Mouse (Mus musculus) gastrocnemius, adult 8-10 months (tissue): ENCODE results near the gene Cdc5l. TPM values are rescaled to one million over a fixed set of nuclear protein-coding genes. Genes with fewer than 3 reads are reported as not detected.
"Not testable (repeated sequence)": the region's sequence is repeated elsewhere in the genome, so short reads cannot be mapped to it uniquely, and the experiment has no call there.

ENCODE experiments used
- DNase-seq, 2 experiments: peaks; one replicate each; pipeline ENCODE4 v3.0.0; 2022; ENCODE audit warnings: low spot score in 2 of 2
- total RNA-seq, 4 experiments: library from RNA; stranded (reverse); gene quantifications; 2 replicates each; pipeline ENCODE4 v1.2.4; 2022

Cdc5l gene
- total RNA-seq, 4 experiments from 2014 or later, result 31.4 to 38.9 (median 37.5) TPM

- DNase-seq, result no peak
Observed at GRCm38 (mm10) chr17:45445923-45446322, 12.4 kb upstream of the Cdc5l start.

DNA sequence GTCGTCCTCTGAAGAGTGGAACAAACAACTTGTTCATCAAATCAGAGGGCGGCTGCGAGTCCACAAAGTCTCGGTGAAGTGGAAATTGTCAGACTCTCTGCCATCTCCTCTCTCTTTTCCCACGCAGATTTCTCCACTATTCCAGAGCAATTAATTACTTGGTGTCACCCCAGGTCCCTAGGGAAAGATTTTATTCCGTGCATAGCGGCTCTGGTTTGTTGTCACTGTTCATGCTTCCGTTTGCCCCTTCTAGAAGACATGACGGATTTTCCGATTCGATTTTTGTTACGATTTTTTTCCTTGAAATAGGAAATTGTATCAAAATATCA is 689 bp upstream of the Cdc5l start:
- no peak for DNase-seq

DNA sequence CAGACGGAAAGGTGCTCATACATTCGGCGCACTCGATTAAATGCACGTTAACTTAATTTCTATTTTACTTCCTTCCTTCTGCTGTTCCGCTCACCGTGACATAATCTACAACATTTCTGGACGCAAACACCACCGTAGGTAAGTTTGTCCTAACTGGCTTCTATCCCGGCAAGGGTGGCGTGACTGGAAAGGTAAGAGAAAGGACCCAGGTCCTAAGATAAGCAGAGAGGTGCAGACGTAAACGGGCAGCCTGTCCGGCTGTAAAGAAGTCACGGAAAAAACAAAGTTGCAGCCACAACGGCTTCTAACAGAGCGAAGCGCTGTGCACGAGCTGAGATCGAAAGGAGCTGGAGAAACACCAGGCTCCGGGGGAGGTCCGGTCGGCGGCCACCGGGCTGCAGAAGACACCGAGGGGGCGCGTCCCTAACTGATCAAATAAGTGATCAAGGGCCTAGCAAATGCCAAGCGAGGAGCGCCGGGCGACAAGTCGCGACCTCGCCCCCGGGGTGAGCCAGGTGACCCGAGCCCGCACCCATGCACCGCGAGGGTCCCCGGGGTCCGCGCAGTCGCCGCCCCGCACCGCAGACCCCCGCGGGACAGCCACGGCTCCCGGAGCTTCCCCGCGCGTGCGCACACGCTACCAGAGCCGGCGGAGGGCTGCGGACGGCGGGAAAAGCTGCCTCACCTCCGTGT is 685 bp downstream of the Cdc5l start:
- peak in 1 of 2 experiments; percentile 40 for DNase-seq

GRCm38 (mm10) chr17:45432007-45432406 is 1.5 kb downstream of the Cdc5l start:
- DNase-seq, result no peak

DNA sequence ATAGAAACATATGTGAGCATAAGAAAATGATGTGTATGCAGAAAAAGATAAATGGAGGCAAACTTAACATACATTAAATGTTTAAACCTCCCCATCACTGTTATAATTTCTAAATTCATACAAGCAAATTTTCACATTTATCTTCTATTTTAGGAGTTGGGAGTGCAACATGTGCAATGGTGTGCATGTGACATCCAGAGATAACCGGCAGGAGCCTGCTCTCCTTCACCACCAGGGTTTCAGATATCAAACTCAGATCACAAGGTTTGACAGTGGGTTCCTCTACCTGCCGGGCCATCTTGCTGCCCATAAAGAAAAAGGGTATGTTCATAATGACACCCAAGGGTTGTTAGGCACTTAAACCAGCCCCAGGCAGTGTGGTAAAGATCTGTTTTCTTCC is 16.1 kb downstream of the Cdc5l start:
- DNase-seq, result no peak

DNA sequence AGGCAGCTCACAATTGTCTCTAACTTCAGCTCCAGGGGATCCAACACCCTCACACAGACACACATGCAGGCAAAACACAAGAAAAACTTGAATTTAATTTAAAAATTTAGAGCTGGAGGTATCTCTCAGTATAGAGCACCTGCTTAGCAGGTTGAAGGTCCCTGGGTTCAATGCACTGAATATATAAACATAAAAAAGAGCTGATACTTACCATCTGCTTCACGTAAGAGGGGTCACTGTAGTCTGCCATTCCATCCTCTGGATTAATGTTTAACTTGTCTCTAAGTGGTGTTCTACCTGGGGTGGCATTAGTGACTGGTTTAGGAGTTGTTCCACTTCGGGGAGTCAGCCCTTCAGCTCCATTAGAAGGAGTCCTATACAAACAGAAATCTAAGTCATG is 21.9 kb downstream of the Cdc5l start:
- DNase-seq, result not testable (repeated sequence)

- no peak for DNase-seq
Observed at GRCm38 (mm10) chr17:45408719-45409118, 24.8 kb downstream of the Cdc5l start.

- no peak for DNase-seq
Observed at GRCm38 (mm10) chr17:45406281-45406680, 27.3 kb downstream of the Cdc5l start.

DNA sequence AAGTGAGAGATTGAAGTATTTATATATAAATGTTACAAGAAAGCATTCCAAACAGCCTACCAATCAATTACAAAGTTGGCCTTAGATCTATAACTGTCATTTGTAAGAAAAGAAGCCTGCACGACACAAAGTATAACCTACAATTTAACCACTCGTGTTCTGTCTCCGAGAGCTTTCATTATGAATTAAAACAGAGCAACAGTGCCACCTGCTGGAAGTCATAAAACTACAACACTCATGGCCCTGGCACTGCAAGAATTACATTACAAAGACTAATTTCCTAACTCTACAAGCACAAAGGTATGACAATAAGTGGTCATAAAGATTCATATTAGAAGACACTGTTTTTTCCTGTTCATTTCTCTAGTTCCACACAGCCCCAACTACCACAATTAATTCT is 30.3 kb downstream of the Cdc5l start:
- DNase-seq, result no peak

DNA sequence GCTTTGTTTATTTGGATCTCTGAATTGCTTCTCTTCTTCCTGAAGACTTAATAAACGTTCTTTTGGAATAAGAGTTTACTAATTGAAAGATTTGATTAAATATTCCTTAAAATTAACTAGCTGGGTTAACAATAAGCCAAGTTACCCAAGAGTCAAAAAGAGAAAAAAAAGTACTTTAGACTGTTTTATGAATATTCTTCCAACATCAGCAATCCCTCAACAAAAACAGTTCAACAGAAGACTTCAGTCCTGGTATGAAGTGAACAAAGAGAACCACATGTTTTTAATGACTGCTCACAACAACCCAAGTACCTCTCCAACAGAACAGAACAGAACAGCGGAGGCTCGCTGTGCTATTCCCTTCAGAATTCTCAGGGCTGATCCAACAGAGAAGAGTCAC is 30.9 kb downstream of the Cdc5l start:
- no peak for DNase-seq

DNA sequence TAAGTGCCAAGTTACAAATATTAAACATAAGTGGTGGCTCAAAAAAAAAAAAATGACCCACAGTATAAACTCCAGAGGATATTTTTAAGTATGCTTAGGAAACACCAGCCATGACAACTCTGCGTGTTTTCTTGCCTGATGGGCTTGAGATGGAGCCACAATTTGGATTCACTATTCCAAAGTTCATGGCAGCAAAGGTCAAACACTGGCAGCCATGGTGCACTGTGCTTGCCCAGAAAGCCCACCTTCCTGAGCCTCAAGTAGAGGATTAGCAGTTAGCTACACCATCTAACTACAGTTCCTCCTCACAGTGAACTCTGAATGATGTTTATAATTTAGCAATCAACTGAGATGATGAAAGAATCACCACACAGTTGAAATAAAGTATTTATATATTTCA is 31.4 kb downstream of the Cdc5l start:
- DNase-seq, result no peak

DNA sequence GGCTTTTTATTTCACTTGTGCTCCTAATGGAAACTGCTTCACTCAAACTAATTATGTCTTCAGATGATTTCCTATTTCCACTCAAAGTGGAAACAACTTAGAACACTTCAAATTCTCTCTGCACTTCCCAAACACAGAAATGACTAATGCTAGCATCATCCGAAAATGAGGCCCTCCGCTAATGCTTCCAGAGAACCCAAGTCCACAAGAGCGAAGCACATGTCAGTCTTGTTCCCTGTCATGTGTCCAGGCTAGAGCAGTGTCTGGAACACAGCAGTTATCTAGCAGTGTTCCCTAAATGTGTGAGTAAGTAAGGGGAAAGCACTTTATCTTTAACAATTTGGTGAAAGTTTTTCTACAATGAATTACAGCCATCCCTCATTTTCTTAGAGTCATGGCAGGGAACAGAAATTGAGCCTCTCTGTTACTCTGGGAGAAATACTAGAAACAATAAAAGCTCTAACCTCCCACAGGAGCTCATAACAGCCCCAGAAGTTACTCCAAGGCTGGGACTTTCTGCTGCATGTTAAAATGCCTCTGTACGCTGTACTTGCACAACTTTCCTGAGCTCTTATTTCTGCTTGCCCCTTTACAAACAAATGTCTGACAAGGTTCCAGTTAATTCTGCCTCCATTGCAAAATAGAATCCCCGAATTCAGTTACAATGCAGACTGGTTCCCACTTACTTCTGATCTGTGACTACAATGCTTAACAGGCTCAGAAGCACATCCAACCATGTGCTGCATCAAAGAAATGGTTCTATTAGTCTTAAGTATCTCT is 32.2 kb downstream of the Cdc5l start:
- DNase-seq, result no peak

DNA sequence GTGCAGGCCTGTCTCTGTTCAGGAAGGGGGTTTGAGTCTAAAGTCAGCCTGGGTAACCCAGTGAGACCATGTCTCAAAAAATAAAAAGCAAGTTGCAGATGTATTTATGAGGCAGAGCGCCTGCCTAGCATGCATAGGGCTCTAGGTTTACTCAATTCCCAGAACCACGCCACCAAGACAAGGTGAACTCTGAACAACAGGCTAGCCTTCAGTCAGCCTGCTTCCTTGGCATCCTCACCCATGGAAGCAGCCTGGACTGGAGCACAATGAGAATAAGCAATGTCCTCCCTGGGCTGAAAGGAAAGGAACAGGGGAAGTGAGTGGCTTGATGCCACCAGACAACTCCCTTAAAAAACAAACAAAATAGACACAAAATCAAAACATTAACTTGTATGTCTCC is 35.5 kb downstream of the Cdc5l start:
- DNase-seq, result no peak

DNA sequence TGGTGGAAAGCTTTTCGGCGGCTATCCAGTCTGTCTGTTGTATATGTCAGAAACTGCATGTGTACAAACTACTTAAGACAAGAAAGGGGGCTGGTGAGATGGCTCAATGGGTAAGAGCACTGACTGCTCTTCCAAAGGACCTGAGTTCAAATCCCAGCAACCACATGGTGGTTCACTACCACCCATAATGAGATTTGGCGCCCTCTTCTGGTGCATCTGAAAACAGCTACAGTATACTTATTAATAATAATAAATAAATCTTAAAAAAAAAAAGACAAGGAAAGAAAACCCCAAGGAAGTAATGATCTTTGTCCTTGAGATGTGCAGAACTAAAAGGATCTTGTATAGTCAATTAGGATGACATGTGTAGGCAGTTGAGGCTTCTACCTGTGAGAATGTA is 36.0 kb downstream of the Cdc5l start:
- DNase-seq, result no peak

GRCm38 (mm10) chr17:45394612-45395011 is 38.9 kb downstream of the Cdc5l start:
- DNase-seq, result no peak

DNA sequence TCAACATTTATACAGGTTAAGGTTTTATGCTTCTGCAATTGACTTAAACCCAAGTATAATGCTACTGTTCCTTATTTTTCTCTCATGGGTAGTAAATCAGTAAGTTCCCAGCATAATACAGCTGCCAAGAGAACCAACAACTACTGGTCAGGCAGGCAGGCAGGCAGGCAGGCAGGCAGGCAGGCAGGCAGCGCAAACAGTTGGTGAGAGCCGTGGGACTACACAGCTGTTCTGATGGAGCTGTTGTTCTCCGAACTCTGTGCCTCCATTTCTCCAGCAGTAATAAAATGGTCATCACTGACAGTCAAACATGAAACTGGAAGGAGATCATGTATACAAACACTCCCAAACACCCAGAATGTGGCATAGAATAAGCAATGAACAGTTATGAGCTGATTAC is 39.8 kb downstream of the Cdc5l start:
- DNase-seq, result no peak

DNA sequence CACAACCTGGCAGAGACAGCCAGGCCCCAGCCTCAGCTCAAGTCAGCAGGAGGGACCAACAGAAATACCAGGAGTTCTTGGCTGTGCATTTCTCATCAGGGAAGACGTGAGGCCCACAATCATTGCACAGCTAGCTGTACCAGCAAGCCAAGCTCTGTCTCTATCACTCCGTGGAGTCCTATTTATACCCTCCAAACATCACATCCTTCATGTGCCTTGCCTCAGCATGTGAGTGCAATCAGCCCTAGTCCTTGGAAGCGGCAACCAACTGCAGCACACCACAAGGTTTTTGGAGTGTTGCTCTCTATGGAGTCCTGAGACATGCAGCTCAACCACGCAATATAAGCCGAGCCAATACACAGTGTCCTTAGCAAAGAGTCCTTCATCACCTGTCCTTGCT is 43.6 kb downstream of the Cdc5l start:
- no peak for DNase-seq

DNA sequence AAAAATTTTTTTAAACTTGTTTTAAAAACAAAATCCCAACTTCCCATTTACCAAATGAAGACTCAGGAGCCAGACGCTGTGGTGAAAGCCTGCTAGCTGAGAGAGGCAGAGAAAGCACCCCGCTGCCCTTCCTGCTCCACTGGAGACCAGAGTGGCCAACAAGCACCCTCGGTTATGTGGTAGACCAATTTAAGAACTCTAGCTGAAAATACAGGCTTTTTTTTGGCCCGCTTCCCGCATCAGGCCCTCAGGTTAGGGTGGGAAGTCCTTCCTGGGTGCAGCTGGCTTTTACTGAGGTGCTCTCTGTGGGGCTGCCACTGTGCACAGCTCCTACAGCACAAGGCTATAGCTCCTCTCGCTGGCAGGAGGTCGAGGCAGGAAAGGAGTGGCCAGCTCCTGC is 46.6 kb downstream of the Cdc5l start:
- DNase-seq, result no peak

- DNase-seq, result no peak
Observed at GRCm38 (mm10) chr17:45383305-45383704, 50.2 kb downstream of the Cdc5l start.

- no peak for DNase-seq
Observed at GRCm38 (mm10) chr17:45379271-45379784, 54.2 kb downstream of the Cdc5l start.

GRCm38 (mm10) chr17:45377323-45377722 is 56.2 kb downstream of the Cdc5l start:
- DNase-seq, result no peak

DNA sequence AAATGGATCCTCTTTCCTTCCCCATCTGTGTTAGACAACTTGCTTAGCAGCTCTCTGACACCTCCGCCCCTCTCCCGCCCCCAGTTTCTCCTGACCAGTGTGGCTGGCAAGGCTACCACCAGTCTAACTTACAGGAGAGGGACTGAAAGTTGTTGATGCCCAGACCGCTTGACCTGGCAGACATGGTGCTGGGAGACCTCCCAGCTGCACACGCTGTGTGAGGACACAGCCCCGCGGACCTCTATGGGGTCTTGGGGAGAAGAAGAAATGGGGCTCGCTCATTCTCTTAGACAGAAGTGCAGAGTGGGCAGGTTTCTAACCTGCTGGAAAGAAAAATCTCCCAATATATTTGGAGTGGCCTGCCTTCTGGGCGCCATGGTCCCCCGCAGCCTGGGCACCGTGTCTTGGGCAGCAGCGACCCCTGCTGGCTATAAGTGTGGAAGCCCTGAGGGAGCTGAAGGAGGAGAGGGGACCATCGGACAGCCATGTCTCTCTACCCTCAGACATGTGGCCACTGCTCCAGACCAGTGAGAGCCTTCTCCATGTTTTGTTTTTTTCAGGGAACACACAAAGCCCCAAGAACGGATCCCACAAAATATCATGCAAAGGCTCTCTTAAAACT is 59.4 kb downstream of the Cdc5l start:
- DNase-seq, result peak; percentile 47 to 50

- DNase-seq, result no peak
Observed at GRCm38 (mm10) chr17:45371042-45371441, 62.5 kb downstream of the Cdc5l start.
